Mouse (Mus musculus) liver (tissue): ENCODE measurements at regions not wholly inside any gene's neighbourhood (a gene's known extent, or its start where the extent isn't known, plus 50 kb on each side); places are given as distances from the start of the nearest gene placed in this dataset.

Experiments used
- DNase-seq: peaks from one replicate; pipeline ENCODE4 v3.0.0-alpha.2; 2020; ENCODE audit warnings: mixed read lengths

- no peak for DNase-seq
Observed at GRCm38 (mm10) chr2:61082640-61083039, 119.6 kb upstream of the Rbms1 start.

GRCm38 (mm10) chr2:61080006-61080405 lies 117.0 kb upstream of the Rbms1 start:
- no peak for DNase-seq

GRCm38 (mm10) chr2:61071025-61071424 lies 108.0 kb upstream of the Rbms1 start:
- no peak for DNase-seq

DNA sequence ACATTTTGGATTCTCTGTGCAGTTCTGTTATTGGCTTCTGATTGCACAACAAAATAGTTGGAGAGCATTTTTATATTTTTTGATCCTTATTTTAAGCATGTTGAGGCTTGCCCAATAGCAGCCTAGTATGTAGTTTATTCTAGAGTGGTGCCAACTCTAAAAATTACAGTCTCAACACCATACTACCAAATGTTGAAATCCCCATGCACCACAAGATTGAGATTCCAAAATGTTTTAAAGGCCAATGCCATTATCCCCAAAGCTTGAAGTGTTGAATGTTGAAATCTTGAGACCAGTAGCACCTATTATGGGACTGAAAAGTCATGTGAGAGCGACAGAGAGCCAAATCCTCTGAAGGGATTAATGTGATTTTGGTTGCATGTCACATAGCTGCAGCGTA lies 104.9 kb upstream of the Rbms1 start:
- DNase-seq, result no peak

GRCm38 (mm10) chr2:61062125-61062524 lies 99.1 kb upstream of the Rbms1 start:
- no peak for DNase-seq

DNA sequence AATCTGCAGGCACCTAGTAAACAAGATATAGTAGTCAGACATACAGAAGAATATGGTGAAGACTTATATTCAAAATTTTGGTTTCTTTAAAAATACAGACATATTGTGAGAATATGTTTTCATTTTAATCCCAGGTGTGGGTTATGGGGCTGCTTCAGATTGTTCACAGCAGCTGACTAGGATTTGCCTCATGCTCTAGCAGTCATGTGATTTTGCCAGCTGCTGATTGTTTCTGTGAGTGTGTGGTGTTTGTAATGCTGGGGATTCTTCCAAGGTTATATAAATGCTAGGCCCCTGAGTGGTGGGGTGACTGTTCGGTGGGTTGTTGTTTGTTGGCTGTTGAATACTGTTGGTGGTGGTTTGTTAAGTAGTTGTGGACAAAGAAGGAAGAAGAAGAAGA lies 97.9 kb upstream of the Rbms1 start:
- no peak for DNase-seq

DNA sequence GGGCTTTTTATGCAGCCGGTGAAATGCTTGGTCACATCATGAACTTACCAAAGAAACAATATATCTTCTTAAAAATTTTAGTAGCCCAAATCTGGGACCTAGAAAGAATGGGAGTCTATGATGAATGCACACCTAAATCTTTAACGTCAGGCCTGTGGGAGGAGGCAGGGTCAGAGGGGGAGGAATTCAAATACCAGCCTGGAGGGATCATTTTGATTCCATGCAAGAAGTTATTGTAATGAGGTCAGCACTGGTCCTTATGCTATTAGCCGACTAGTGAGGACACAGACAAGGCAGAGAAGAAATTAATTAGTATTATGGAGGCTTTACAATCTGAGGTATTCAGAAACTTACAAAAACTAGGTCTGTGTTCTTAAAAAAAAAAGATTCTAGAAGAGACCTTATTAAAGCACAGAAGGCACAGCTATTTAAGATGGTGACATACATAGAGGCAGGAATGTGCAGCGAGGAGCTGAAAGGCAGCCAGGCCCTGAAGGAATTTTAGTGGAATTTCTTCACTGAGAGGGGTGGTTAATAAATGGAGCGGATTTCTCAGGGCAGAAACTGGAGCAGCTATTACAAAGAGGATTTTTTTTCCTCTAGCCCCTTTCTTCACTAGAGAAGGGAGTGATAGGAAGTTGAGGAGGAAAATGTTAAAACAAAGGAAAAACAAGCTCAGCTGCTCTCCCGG lies 95.7 kb upstream of the Rbms1 start:
- no peak for DNase-seq

GRCm38 (mm10) chr2:61052296-61052695 lies 89.3 kb upstream of the Rbms1 start:
- DNase-seq, result no peak

DNA sequence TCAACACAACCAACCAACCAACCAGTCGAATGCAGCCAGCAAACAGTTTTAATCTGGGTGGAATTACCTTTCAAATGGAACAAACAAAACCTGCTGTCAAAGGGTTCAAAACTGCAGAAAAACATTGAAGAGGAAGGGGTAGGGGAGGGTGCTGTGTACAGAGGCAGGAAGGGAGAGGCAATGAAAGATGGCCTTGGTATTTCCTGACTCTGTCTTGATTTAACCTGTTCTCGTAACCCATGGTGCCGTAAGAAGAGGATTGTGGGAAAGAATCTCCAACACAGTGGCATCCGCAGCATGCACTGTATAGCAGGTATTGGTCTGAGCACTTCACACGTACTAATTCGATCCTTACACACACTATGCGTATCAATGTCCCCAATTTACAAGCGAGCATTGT lies 88.8 kb upstream of the Rbms1 start:
- no peak for DNase-seq

DNA sequence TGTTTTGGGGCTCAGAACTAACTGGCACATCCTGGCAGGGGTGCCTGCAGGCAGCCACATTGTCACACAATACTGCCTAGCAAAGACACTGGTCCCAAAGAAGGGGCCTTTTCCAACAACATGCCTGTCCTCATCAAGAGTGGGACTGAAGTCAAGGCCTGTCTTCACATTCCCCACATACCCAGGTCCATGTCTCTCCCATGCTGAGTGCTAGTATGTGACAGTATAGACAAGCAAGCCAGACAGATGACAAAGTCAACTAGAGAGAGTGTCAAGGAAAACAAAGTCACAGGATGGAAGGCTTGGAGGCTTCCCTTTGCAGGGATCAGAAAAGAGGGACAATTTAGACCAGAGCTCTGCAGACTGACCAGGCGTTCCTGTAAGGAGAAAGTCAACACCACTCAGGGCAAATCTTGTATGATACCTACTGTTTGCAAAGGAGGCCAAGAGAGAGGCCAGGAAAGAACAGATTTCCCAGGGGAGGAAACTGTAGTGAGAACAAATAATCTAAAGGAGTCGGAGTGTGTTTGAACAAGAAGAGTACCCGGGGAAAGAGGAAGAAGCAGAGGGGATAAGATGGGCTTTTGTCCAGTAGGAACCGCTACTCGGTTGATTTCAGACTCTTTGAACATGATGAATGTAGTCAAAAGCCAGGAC lies 83.2 kb upstream of the Rbms1 start:
- DNase-seq, result no peak

DNA sequence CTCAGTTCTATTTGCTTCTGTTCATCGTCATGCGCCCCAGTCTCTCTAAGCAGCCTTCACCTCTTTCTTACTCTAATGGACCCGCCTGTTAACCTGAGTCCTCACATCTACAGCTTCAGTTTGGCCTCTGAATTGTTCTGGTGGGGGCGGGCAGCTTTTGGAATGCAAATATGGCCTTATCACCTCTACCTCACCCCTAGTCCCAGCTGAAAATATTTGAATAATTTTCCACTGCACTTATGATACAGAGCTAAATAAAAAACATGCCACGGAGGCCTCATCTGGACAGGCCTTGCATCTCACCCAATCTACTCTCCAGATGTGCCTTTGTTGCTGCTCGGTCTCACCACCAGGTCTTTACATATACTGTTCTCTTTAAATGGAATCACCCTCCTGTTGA lies 82.5 kb upstream of the Rbms1 start:
- DNase-seq, result no peak

- DNase-seq, result no peak
Observed at GRCm38 (mm10) chr2:61032920-61033319, 69.9 kb upstream of the Rbms1 start.

GRCm38 (mm10) chr2:61029706-61030105 lies 66.7 kb upstream of the Rbms1 start:
- DNase-seq, result no peak

GRCm38 (mm10) chr2:61028578-61028977 lies 65.6 kb upstream of the Rbms1 start:
- no peak for DNase-seq

GRCm38 (mm10) chr2:61027686-61028085 lies 64.7 kb upstream of the Rbms1 start:
- no peak for DNase-seq

DNA sequence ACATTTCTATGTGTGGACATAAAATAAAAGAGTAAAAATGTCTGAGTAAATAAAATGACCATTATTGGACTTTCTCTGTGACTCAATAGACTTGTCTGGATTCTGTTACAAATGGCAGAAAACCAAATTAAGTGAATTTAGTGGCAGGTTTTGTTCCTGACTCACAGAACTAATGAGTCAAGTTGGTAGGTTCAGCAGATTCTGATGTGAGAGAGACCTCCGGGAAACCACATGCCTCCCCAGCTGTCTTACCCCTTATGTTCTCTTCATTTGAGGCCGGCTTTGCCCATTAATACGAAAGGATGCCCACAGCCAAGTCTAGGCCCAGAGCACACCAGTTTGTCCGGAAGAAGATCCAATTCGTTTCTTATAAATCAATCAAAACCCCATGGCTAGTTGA lies 59.4 kb upstream of the Rbms1 start:
- DNase-seq, result no peak

- DNase-seq, result no peak
Observed at GRCm38 (mm10) chr2:61020791-61021190, 57.8 kb upstream of the Rbms1 start.

DNA sequence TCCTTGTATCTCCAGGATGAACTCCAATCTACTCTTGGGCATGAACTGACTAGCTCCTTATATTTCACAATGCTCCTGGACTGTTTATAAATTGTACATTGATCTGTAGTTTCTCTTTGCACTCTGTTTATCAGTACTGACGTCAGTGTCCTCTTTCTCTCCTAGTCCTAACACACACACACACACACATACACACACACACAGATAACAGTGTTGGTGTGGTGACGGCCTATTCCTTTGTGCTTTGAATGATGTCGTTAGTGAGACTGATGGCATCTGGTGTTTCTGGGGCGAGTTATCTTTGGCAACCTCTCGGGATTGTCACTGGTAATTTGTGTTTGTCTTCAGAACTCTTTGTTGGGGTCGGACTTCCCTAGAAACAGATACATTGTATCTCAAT lies 50.0 kb upstream of the Rbms1 start:
- DNase-seq, result no peak
